ENCODE assay signal across 29 mouse cellular contexts in genomic region chr9:65558806-65559205, GRCm38 (mm10). TPM values are rescaled to one million over a fixed set of nuclear protein-coding genes. Genes with fewer than 3 reads are reported as not detected.
DNase-seq lines count a peak whose midpoint lies in the region; ATAC-seq lines count a peak whose summit lies in the region.
"Had no signal": no experiment of that assay in that cellular context is flagged by ENCODE, and none has a peak within 500 bp of the region (broad histone marks: within the 10 kb centered on the region; RNA-seq: fewer than 3 reads in every experiment).

No protein-coding gene starts in this region.

- no peak for ATAC-seq in liver, embryonic 15.5 days (ENCODE audit: insufficient read depth)
- ATAC-seq: CD4-positive, CD25-positive, alpha-beta regulatory T cell, adult 4 months; forebrain, embryonic 14.5 days; forebrain, postnatal 0 days; hindbrain, postnatal 0 days; inflammation-experienced regulatory T-cells, adult 6 months had no signal

- peaks cover 41% of the 10 kb centered on the region for H3K4me1 ChIP-seq in heart, embryonic 10.5 days
- peaks cover 89% of the 10 kb centered on the region for H3K4me1 ChIP-seq in liver, embryonic 15.5 days (replicated peaks)
- peaks cover 53% of the 10 kb centered on the region for H3K4me1 ChIP-seq in limb, embryonic 10.5 days

- DNase-seq in heart, embryonic 10.5 days (ENCODE audit: low spot score) = no peak
- no peak for DNase-seq in heart, postnatal 36 days
- DNase-seq in liver = no peak
- no peak for DNase-seq in limb, embryonic 10.5 days (ENCODE audit: low spot score)
- no peak for DNase-seq in urinary bladder, postnatal 10 days (ENCODE audit: low spot score)
- DNase-seq: adrenal gland, adult 8-10 months; cerebellum, adult 11 months; cerebellum, adult 2 months; cerebellum, adult 9-11 months; cerebellum, postnatal 25 days; forebrain, postnatal 0 days; gastrocnemius, postnatal 10 days; gastrocnemius, postnatal 36 days; heart, postnatal 10 days; heart, postnatal 4 days had no signal

- no peaks in the 10 kb centered on the region for H3K9me3 ChIP-seq in heart, embryonic 10.5 days
- H3K9me3 ChIP-seq in liver, embryonic 15.5 days (replicated peaks) = no peaks in the 10 kb centered on the region
- H3K9me3 ChIP-seq in limb, embryonic 10.5 days (replicated peaks) = no peaks in the 10 kb centered on the region
- H3K9me3 ChIP-seq: embryonic facial prominence, embryonic 12.5 days; embryonic facial prominence, embryonic 15.5 days; heart, embryonic 12.5 days; heart, embryonic 15.5 days had no signal

- H3K4me3 ChIP-seq in heart, embryonic 10.5 days = no peak overlapping the region
- H3K4me3 ChIP-seq in liver, embryonic 15.5 days (replicated peaks) = no peak overlapping the region
- H3K4me3 ChIP-seq in limb, embryonic 10.5 days = no peak overlapping the region
- H3K4me3 ChIP-seq: embryonic facial prominence, embryonic 12.5 days; embryonic facial prominence, embryonic 15.5 days; heart, embryonic 12.5 days; heart, embryonic 15.5 days had no signal

- H3K9ac ChIP-seq in liver, embryonic 15.5 days = no peak overlapping the region
- H3K9ac ChIP-seq: embryonic facial prominence, embryonic 12.5 days; embryonic facial prominence, embryonic 15.5 days; forebrain, postnatal 0 days; heart, embryonic 12.5 days; heart, embryonic 15.5 days; hindbrain, embryonic 14.5 days had no signal

- intact Hi-C loops in heart, postnatal 36 days (cut with DNase I) = no loop called here

- no peaks in the 10 kb centered on the region for H3K27me3 ChIP-seq in heart, embryonic 10.5 days (ENCODE audit: insufficient read depth, poor library complexity, severe bottlenecking)
- no peaks in the 10 kb centered on the region for H3K27me3 ChIP-seq in liver, embryonic 15.5 days
- H3K27me3 ChIP-seq in limb, embryonic 10.5 days (ENCODE audit: low read depth, poor library complexity, severe bottlenecking) = no peaks in the 10 kb centered on the region
- H3K27me3 ChIP-seq: embryonic facial prominence, embryonic 12.5 days; embryonic facial prominence, embryonic 15.5 days; heart, embryonic 12.5 days; heart, embryonic 15.5 days had no signal

- peaks cover 67% of the 10 kb centered on the region for H3K36me3 ChIP-seq in heart, embryonic 10.5 days
- H3K36me3 ChIP-seq in liver, embryonic 15.5 days (replicated peaks) = peaks cover 97% of the 10 kb centered on the region
- peaks cover 72% of the 10 kb centered on the region for H3K36me3 ChIP-seq in limb, embryonic 10.5 days

- 93% methylated on average over 6 of the region's 6 CpGs for WGBS in heart, embryonic 10.5 days
- WGBS in liver, embryonic 15.5 days (ENCODE audit: insufficient replicate concordance) = 93% methylated on average over 6 of the region's 6 CpGs
- WGBS in limb, embryonic 10.5 days = 74% methylated on average over 6 of the region's 6 CpGs

- H3K27ac ChIP-seq in heart, embryonic 10.5 days = 0 out of 2 replicates have a peak overlapping the region, but pooled peaks have one; percentile 23
- peak overlapping the region; percentile 95; the same call in 1 of the 2 replicates for H3K27ac ChIP-seq in liver, embryonic 15.5 days (replicated peaks)
- H3K27ac ChIP-seq in limb, embryonic 10.5 days = 0 out of 2 replicates have a peak overlapping the region, but pooled peaks have one; percentile 22
- H3K27ac ChIP-seq: embryonic facial prominence, embryonic 12.5 days; embryonic facial prominence, embryonic 15.5 days; heart, embryonic 15.5 days; hindbrain, embryonic 14.5 days; hindbrain, postnatal 0 days had no signal

- no peak overlapping the region for H3K4me2 ChIP-seq in liver, embryonic 15.5 days
- H3K4me2 ChIP-seq: embryonic facial prominence, embryonic 12.5 days; embryonic facial prominence, embryonic 15.5 days; heart, embryonic 12.5 days; heart, embryonic 15.5 days; hindbrain, embryonic 14.5 days had no signal

RNA-seq across cellular contexts. Expression of gene Plekho2, which starts 21.0 kb away (rescaled TPM):
- polyA plus RNA-seq in heart, embryonic 10.5 days (2016; fragmentation: Nextera tagmentation; extraction: Ambion mirVana) = 12.8 and 14.2 TPM in 2 replicates
- 10 to 100 TPM; 13.3 to 15.3 TPM for total RNA-seq in heart, postnatal 36 days (2021)
- polyA plus RNA-seq in liver, embryonic 15.5 days (2015; fragmentation: Nextera tagmentation; extraction: Ambion mirVana) = 27.0 and 27.3 TPM in 2 replicates
- 10.0 and 13.0 TPM in 2 replicates for polyA plus RNA-seq in limb, embryonic 10.5 days (2016; fragmentation: Nextera tagmentation; extraction: Ambion mirVana)

RNA-seq across cellular contexts. Expression of gene Pif1, which starts 28.2 kb away (rescaled TPM):
- 16.7 and 17.7 TPM in 2 replicates for polyA plus RNA-seq in heart, embryonic 10.5 days (2016; fragmentation: Nextera tagmentation; extraction: Ambion mirVana)
- total RNA-seq in heart, postnatal 36 days (2021) = under 1 TPM; 0.30 to 0.61 TPM
- polyA plus RNA-seq in liver, embryonic 15.5 days (2015; fragmentation: Nextera tagmentation; extraction: Ambion mirVana) = 10.0 and 13.2 TPM in 2 replicates
- polyA plus RNA-seq in limb, embryonic 10.5 days (2016; fragmentation: Nextera tagmentation; extraction: Ambion mirVana) = 24.5 and 26.7 TPM in 2 replicates
- total RNA-seq: heart, adult 8-10 months had no signal

RNA-seq across cellular contexts. Expression of gene Ankdd1a, which starts 38.8 kb away (rescaled TPM):
- not detected in 2 replicates for polyA plus RNA-seq in heart, embryonic 10.5 days (2016; fragmentation: Nextera tagmentation; extraction: Ambion mirVana)
- total RNA-seq in heart, postnatal 36 days (2021) = not detected
- polyA plus RNA-seq in liver, embryonic 15.5 days (2015; fragmentation: Nextera tagmentation; extraction: Ambion mirVana) = 0.09 TPM in 1 of 2 replicates, not detected in the other
- not detected in 2 replicates for polyA plus RNA-seq in limb, embryonic 10.5 days (2016; fragmentation: Nextera tagmentation; extraction: Ambion mirVana)
- total RNA-seq: common myeloid progenitor, adult 5-6 weeks; gastrocnemius, postnatal 10 days; gastrocnemius, postnatal 36 days; heart, adult 8-10 months; heart, postnatal 4 days; MEL had no signal
- polyA plus RNA-seq: C2C12; embryonic facial prominence, embryonic 12.5 days; forebrain, embryonic 14.5 days; heart, embryonic 12.5 days; heart, embryonic 15.5 days; inflammation-experienced regulatory T-cells, adult 6 months had no signal

Comparison
In these comparisons a context has a peak if more than half of its experiments do, and no peak if none do; other contexts are left out.
1. H3K27ac ChIP-seq: peak in every context shown above with its lines; median percentile 95 in liver, embryonic 15.5 days; 23 in heart, embryonic 10.5 days; 22 in limb, embryonic 10.5 days.